ENCODE assay signal across 14 mouse cellular contexts in genomic region chr19:37346258-37346657, GRCm38 (mm10).
"Had no signal": no experiment of that assay in that cellular context is flagged by ENCODE, and none has a peak within 500 bp of the region (broad histone marks: within the 10 kb centered on the region; RNA-seq: fewer than 3 reads in every experiment).

No protein-coding gene starts in this region.

- H3K9me3 ChIP-seq: kidney, embryonic 15.5 days; limb, embryonic 10.5 days; liver, embryonic 12.5 days; lung, embryonic 15.5 days; megakaryocyte, embryonic 14.5 days; midbrain, embryonic 13.5 days; neural tube, embryonic 15.5 days had no signal

- H3K4me3 ChIP-seq: kidney, embryonic 15.5 days; left cerebral cortex, adult 2 months; limb, embryonic 10.5 days; liver, embryonic 12.5 days; lung, embryonic 15.5 days; megakaryocyte, embryonic 14.5 days; midbrain, embryonic 13.5 days; myocyte; neural tube, embryonic 15.5 days had no signal

- H3K4me1 ChIP-seq: kidney, embryonic 15.5 days; limb, embryonic 10.5 days; liver, embryonic 12.5 days; lung, embryonic 15.5 days; midbrain, embryonic 13.5 days; neural tube, embryonic 15.5 days had no signal

- H3K27ac ChIP-seq: kidney, embryonic 15.5 days; left cerebral cortex, adult 2 months; limb, embryonic 10.5 days; liver, embryonic 12.5 days; lung, embryonic 15.5 days; macrophage; midbrain, embryonic 13.5 days; neural tube, embryonic 15.5 days; stomach, postnatal 0 days had no signal

- H3K4me2 ChIP-seq: kidney, embryonic 15.5 days; liver, embryonic 12.5 days; lung, embryonic 15.5 days; midbrain, embryonic 13.5 days; neural tube, embryonic 15.5 days had no signal

- DNase-seq: kidney, postnatal 14 days; lung, postnatal 14 days; thymus, postnatal 4 days had no signal

- H3K27me3 ChIP-seq: kidney, embryonic 15.5 days; liver, embryonic 12.5 days; lung, embryonic 15.5 days; megakaryocyte, embryonic 14.5 days; midbrain, embryonic 13.5 days; neural tube, embryonic 15.5 days had no signal

- H3K9ac ChIP-seq: kidney, embryonic 15.5 days; liver, embryonic 12.5 days; lung, embryonic 15.5 days; midbrain, embryonic 13.5 days; neural tube, embryonic 15.5 days had no signal

- H3K36me3 ChIP-seq: kidney, embryonic 15.5 days; limb, embryonic 10.5 days; lung, embryonic 15.5 days; midbrain, embryonic 13.5 days; neural tube, embryonic 15.5 days had no signal

- ATAC-seq: liver, embryonic 12.5 days; midbrain, embryonic 13.5 days had no signal
